Mouse (Mus musculus) frontal cortex, postnatal 36 days (tissue): ENCODE data around the gene Cd151.
"Not testable (repeated sequence)": the region's sequence is repeated elsewhere in the genome, so short reads cannot be mapped to it uniquely, and the experiment has no call there.

Experiments used
- DNase-seq, 2 experiments: peaks; one replicate each; pipeline ENCODE4 v3.0.0; 2022; ENCODE audit warnings: low spot score in 2 of 2

Gene Cd151

DNA sequence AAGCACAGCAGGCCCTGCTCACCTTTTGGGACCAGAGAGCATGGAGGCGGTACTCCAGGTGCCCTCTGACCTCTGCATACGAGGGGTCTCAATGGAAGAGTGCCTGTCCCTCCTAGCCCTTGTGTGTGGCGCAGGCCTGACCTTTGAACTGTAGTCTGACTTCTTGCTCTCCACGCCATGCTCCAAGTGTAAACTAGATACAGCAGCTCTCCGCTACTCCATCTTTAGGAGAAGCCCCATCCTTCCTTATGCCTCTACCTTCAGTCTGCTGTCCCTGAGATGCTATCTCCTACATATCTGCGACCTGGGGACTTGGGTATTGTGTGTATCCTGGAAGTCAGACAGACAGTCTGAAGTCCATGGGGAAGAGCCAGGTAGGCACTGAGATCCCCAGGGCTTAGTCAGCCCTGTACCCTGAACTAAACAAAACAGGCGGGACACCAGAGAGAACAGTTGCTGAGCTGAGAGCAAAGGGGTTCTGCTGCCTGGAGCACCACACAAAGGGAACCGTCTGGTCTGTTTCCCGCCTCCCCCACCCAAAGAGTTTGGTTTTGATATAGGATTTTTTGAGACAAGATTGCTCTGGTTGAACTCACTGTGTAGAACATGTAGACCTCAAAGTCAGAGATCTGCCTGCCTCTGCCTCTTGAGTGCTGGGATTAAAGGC is 31.2 kb upstream of the Cd151 start:
- no peak for DNase-seq

GRCm38 (mm10) chr7:141436523-141436892 is 30.7 kb upstream of the Cd151 start:
- no peak for DNase-seq

DNA sequence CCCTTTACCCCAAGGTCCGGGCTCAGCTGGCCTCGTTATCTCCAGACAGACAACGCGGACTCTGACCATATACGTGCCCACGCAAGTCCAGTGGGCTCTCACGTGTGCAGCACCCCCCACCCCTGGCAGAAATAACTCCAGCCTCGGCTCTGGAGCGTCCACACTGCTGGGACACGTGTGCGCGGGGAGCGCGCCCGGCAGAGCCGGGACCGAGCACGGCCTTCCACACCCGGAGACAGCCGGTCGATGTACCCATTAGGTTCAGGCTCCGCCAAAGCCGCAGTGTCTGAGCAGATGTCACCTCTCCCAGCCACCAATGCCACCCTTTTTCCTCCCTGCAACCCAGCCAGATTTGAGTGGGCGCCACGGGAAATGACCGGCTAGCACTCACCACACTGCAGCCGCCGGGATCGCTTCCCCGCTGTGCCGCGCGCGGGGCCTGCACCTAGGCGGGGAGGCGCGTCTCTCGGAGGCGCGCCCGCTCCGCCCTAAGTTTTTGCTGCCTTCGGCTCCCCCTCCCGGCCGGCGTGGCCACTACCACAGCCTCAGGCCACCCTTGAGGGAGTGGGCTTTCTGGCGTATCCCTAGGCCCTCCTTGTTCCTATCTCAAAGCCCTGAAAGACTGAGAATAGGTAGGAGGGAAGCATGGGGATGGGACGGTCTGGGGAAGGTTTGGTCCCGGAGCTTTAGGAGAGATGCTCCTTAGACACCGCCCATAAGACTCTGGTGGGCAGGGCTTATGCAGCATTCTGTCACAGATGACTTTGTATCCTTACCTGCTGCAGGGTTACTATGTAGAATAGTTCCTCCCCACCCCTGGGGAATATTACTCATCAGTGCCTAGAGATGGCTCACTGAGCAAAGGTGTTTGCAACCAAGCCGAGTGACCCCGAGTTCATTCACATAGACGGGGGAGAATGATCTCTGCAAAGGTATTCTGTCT is 29.7 kb upstream of the Cd151 start, which contains the start of gene Slc25a22:
Slc25a22 (minus strand) TSS at position 715 of the 943 bp plus-strand sequence.
- DNase-seq = peak; percentile 83 to 85

- DNase-seq = no peak
Measured at GRCm38 (mm10) chr7:141438201-141438968, 28.8 kb upstream of the Cd151 start.

DNA sequence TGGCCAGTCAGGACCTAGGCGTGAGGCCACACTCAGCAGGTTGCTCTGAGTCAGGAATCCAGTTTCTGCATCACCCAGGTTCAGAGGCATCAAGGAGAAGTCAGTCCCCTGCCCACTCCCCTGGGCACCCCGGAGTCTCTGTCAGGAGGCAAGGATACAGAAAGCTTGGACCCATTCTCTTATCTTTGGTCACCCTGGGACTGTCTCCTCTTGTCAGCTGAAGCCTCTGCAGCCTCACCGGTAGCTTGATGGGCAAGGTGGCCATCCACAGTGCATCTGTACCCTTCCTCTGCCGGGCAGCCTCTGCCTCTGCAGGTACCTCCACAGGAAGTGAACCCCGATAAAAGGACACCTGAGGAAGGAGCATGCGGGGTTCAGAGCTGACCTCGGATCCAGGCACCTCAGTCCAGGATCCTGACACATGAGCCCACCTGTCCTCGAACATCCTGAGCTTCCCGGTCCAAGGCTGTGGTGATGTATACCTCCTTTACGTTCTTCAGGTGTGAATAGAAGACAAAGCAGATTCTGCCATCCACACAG is 28.0 kb upstream of the Cd151 start:
- no peak for DNase-seq

DNA sequence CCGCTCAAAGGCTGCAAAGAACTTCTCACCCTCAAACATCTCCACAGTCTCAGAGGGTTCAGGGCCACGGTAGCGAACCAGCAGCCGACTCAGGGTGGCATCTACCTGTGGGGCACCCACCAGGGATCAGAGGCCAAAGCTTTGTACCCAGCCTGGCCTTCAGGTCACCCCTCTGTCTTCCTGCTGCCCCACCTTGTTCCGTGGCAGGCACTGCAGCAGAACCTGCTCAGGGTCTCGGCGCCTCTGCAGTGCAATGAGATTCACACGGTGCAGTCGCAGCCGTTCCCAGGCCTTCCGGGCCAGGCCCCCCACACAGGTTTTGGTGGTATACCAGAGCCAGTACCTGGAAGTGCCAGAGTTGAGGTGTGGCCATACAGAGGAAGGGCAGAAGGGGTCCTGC is 27.4 kb upstream of the Cd151 start:
- DNase-seq = no peak

- DNase-seq = peak in 1 of 2 experiments; percentile 49
Measured at GRCm38 (mm10) chr7:141440613-141441012, 26.6 kb upstream of the Cd151 start.

DNA sequence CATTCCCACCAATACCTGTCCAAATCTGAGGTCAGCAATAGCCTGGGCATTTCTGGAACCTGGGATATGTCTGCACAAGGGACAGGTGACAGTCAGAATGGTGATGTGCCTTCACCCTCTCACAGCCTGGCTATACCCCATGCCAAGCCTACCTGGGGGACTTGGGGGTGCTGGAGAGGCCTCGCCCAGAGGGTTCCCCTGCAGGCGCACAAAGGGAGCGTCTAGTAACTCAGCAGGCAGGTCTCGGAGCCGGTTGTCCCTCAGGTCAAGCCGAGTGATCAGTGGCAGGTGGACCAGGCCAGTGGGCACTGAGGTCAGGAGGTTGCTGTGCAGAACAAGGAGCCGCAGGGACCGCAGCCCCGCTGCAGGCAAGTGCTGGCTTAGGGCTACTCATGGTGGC is 25.7 kb upstream of the Cd151 start:
- no peak for DNase-seq

DNA sequence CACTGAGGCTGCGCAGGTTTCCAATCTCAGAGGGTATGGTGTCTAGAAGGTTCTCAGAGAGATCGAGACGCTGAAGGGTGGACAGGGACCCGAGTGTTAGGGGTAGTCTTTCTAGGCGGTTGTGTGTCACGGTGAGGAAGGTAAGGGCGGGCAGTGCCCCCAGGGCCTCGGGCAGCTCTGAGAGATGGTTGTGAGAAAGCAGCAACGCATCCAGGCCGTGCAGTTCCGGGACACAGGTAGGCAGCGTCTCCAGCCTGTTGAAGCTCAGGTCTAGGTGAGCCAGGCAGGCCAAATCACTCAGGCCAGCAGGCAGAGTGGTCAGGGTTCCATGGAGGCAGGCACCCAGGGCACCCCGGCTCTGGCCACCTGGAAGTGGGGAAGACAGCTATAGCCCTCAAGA is 25.0 kb upstream of the Cd151 start:
- no peak for DNase-seq

GRCm38 (mm10) chr7:141443081-141443821 is 23.9 kb upstream of the Cd151 start:
- no peak for DNase-seq

DNA sequence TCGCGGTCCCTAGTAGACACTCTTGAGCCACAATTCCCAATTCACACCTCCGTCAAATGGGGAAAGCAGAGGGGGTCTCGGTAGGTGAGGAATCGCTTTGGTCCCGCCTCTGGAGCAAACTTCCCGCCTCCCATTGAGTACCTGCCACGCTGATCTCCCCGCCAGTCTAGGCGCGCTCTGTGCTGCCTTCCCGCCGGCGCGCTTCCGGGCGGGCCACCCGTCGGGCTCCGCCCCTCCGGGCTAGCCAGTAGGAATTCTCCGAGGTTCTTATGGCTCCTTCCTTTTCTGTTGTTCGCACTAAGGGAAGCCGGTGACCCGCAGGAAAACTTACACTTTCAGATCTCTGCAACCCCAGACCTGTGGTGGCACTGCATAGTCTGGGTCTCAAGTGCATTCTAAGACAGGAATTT is 23.4 kb upstream of the Cd151 start, which contains the start of gene Pidd1:
Pidd1 (minus strand) TSS at position 198 of the 410 bp plus-strand sequence.
- DNase-seq = no peak

DNA sequence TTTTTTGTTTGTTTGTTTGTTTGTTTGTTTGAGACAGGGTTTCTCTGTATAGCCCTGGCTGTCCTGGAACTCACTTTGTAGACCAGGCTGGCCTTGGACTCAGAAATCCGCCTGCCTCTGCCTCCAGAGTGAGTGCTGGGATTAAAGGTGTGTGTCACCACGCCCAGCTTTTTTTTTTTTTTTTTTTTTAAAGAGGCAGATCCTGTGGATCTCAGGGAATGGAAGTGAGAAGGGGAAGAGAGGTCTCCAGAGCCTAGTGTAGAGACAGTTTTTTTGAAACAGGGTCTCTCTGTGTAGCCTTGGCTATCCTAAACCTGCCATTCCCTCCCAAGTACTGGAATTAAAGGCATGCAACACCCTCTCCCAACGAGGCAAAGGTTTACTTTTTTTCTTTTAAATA is 20.8 kb upstream of the Cd151 start:
- not testable (repeated sequence) for DNase-seq

DNA sequence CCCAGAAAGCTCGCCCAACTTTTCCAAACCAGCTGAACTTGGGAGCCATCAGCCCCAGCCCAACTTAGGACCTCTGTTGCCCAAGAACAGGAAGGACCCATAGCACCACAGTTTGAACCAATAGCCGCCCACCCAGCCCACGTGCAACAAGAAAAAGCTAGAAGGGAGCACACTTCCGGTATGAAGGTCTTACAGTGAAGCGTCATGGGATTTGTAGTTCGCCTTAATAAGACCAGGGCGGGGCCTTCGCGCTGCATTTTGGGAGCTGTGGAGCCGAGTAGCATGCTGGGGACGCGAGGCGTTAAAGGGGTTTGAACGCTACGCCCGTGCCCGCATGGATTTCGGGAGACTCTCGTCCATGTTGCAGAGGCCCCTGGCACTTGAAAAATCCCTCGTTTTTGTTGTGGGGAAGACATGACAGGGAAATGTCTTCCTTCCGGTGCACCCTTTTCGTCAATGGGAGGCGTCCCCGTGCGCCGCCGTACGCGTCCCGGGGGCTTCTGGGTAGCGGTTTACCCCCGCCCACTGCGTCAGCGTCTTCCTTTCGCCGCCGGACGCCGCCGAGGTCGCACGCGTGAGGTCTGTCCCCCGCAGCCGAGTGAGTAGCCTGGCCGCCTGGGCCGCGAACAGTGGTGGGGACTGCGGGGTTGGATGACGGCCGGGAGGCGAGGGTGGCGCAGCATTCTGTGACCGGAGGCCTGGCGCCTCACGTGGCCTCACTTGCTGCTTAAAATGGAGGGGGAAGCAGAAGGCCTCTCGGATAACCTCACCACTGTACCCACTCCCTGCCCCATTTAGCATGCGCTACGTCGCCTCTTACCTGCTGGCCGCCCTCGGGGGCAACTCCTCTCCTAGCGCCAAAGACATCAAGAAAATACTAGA is 19.8 kb upstream of the Cd151 start, which contains the start of gene Rplp2:
Rplp2 (plus strand) TSS at position 261 of the 882 bp plus-strand sequence.
- DNase-seq = peak; percentile 97

- no peak for DNase-seq
Measured at GRCm38 (mm10) chr7:141451928-141452327, 15.3 kb upstream of the Cd151 start.

GRCm38 (mm10) chr7:141453636-141454035 is 13.6 kb upstream of the Cd151 start:
- no peak for DNase-seq

DNA sequence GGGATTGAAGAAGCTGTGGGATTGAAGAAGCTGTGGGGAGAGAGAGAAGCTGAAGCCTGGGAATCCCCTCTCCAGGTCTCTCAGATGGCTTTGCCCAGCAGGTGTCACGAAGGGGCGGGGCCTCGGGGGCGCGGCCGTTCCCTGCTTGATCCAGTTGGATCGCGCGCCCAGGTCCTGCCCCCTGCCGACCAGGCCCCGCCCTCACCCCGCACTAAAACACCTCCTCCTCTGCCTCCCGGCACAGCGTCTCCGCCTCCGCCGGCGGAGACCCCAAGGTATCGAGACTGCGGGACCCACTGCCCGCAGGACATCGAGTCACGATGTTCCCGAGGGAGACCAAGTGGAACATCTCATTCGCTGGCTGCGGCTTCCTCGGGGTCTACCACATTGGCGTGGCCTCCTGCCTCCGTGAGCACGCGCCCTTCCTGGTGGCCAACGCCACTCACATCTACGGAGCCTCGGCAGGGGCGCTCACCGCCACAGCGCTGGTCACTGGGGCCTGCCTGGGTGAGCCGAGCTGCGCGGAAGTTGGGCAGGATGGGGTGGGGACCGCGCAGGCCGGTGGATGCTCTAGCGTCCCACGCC is 12.1 kb upstream of the Cd151 start, which contains the start of gene Pnpla2:
Pnpla2 (plus strand) TSS at position 232 of the 585 bp plus-strand sequence.
- peak; percentile 85 to 90 for DNase-seq

GRCm38 (mm10) chr7:141455610-141456314 is 11.4 kb upstream of the Cd151 start:
- peak in 1 of 2 experiments; percentile 36 for DNase-seq

- no peak for DNase-seq
Measured at GRCm38 (mm10) chr7:141456739-141457138, 10.5 kb upstream of the Cd151 start.

DNA sequence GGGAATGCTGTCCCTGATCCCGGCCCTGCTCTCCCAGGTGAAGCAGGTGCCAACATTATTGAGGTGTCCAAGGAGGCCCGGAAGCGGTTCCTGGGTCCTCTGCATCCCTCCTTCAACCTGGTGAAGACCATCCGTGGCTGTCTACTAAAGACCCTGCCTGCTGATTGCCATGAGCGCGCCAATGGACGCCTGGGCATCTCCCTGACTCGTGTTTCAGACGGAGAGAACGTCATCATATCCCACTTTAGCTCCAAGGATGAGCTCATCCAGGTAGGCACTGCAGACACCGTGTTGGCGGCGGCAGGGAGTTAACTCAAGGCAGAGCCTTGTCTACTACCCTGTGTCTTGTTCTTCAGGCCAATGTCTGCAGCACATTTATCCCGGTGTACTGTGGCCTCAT is 10.0 kb upstream of the Cd151 start:
- no peak for DNase-seq
